Mouse (Mus musculus) hindlimb bud, embryonic 11.5 days (tissue): Measurements from ENCODE around the gene Tas1r3.

ENCODE experiments used
- DNase-seq: peaks from one replicate; pipeline ENCODE4 v3.0.0-alpha.2; 2012; ENCODE audit warnings: low read depth, low spot score; ENCODE audit errors: extremely low spot score

The Tas1r3 gene

GRCm38 (mm10) chr4:155888181-155888580 is 25.0 kb upstream of the Tas1r3 start:
- no peak for DNase-seq

- DNase-seq = no peak
Observed at GRCm38 (mm10) chr4:155887674-155888073, 24.5 kb upstream of the Tas1r3 start.

GRCm38 (mm10) chr4:155886330-155886729 is 23.2 kb upstream of the Tas1r3 start:
- DNase-seq = no peak

- DNase-seq = no peak
Observed at GRCm38 (mm10) chr4:155883587-155883986, 20.4 kb upstream of the Tas1r3 start.

GRCm38 (mm10) chr4:155871404-155871803 is 8.2 kb upstream of the Tas1r3 start:
- no peak for DNase-seq

- DNase-seq = peak; percentile 69
Observed at GRCm38 (mm10) chr4:155869317-155870033, 6.3 kb upstream of the Tas1r3 start, which contains the start of the genes Cptp and Ints11. Cptp (minus strand) TSS chr4:155869440. Ints11 (plus strand) TSS chr4:155869546.

- DNase-seq = no peak
Observed at GRCm38 (mm10) chr4:155868614-155869298, 5.6 kb upstream of the Tas1r3 start.

- DNase-seq = no peak
Observed at GRCm38 (mm10) chr4:155861787-155862186, 1.4 kb downstream of the Tas1r3 start.

GRCm38 (mm10) chr4:155859318-155859717 is 3.8 kb downstream of the Tas1r3 start:
- DNase-seq = no peak

- DNase-seq = no peak
Observed at GRCm38 (mm10) chr4:155856881-155857280, 6.3 kb downstream of the Tas1r3 start.

GRCm38 (mm10) chr4:155856071-155856470 is 7.1 kb downstream of the Tas1r3 start:
- no peak for DNase-seq

- no peak for DNase-seq
Observed at GRCm38 (mm10) chr4:155854991-155855390, 8.2 kb downstream of the Tas1r3 start.

GRCm38 (mm10) chr4:155853421-155853820 is 9.7 kb downstream of the Tas1r3 start:
- DNase-seq = no peak

GRCm38 (mm10) chr4:155851951-155852411 is 11.2 kb downstream of the Tas1r3 start:
- DNase-seq = no peak

GRCm38 (mm10) chr4:155851368-155851767 is 11.8 kb downstream of the Tas1r3 start:
- no peak for DNase-seq

- DNase-seq = no peak
Observed at GRCm38 (mm10) chr4:155849792-155850451, 13.2 kb downstream of the Tas1r3 start.

GRCm38 (mm10) chr4:155849391-155849790 is 13.8 kb downstream of the Tas1r3 start:
- DNase-seq = no peak

GRCm38 (mm10) chr4:155848434-155849095 is 14.6 kb downstream of the Tas1r3 start:
- DNase-seq = no peak

GRCm38 (mm10) chr4:155847591-155848352 is 15.4 kb downstream of the Tas1r3 start:
- no peak for DNase-seq

- no peak for DNase-seq
Observed at GRCm38 (mm10) chr4:155846871-155847578, 16.1 kb downstream of the Tas1r3 start, which contains the start of gene Dvl1. Dvl1 (plus strand) TSS chr4:155847402.
